Mouse (Mus musculus) forebrain, embryonic 13.5 days (tissue): Measurements from ENCODE around the gene Syn1. TPM values are rescaled to one million over a fixed set of nuclear protein-coding genes. Genes with fewer than 3 reads are reported as not detected.

Experiments
- ATAC-seq: fragments of 200-750 bp; cut with Nextera tagmentation; 2 replicates; pipeline ENCODE4 v1.8.0; 2017
- H3K27ac ChIP-seq: fragments of 300-500 bp; sonication (generic); 2 replicates; pipeline ENCODE4 v1.5.1; 2015; ENCODE audit warnings: inconsistent platforms, mild to moderate bottlenecking, moderate library complexity
- H3K27me3 ChIP-seq: fragments of 300-500 bp; sonication (generic); 2 replicates; pipeline ENCODE4 v1.6.1; 2015; ENCODE audit warnings: mild to moderate bottlenecking, inconsistent platforms
- H3K36me3 ChIP-seq: fragments of 300-500 bp; sonication (generic); 2 replicates; pipeline ENCODE4 v1.6.1; 2015; ENCODE audit warnings: mild to moderate bottlenecking, inconsistent platforms; ENCODE audit not compliant: poor library complexity, severe bottlenecking
- H3K4me1 ChIP-seq: fragments of 300-500 bp; sonication (generic); 2 replicates; pipeline ENCODE4 v1.6.1; 2015; ENCODE audit warnings: inconsistent platforms
- H3K4me2 ChIP-seq: fragments of 300-500 bp; sonication (generic); 2 replicates; pipeline ENCODE4 v1.6.1; 2015; ENCODE audit warnings: inconsistent platforms, mild to moderate bottlenecking, moderate library complexity
- H3K4me3 ChIP-seq: fragments of 300-500 bp; sonication (generic); 2 replicates; pipeline ENCODE4 v1.5.1; 2015; ENCODE audit warnings: mild to moderate bottlenecking, inconsistent platforms
- H3K9ac ChIP-seq: fragments of 300-500 bp; sonication (generic); 2 replicates; pipeline ENCODE4 v1.6.1; 2015; ENCODE audit warnings: mild to moderate bottlenecking, inconsistent platforms
- H3K9me3 ChIP-seq: fragments of 300-500 bp; sonication (generic); replicated peaks from 2 replicates; pipeline ENCODE4 v1.6.1; 2016; ENCODE audit warnings: inconsistent platforms
- WGBS: fragments of 180-500 bp; shearing (Covaris S2); methylation state at CpG from one replicate; pipeline ENCODE4 v1.1.7; 2015; 5-methylcytosine and 5-hydroxymethylcytosine counted together
- microRNA-seq: library from miRNA; unstranded; fragments of <30 nt; microRNA quantifications from one replicate; pipeline ENCODE4, GENCODE M21; 2016
- polyA plus RNA-seq: library from polyadenylated mRNA; unstranded; fragments of >200 nt; fragmentation: Nextera tagmentation; extraction: Ambion mirVana; gene quantifications from 2 replicates; pipeline ENCODE4 v1.2.1, GENCODE M21; 2015

Syn1 gene
- polyA plus RNA-seq, 1 experiment from 2014 or later = 12.2 TPM

- WGBS = 98% methylated on average over 7 of the region's 7 CpGs
- H3K27ac ChIP-seq = no peak overlapping the region
Measured at GRCm38 (mm10) chrX:20853794-20854193, 67.0 kb downstream of the Syn1 start.

DNA sequence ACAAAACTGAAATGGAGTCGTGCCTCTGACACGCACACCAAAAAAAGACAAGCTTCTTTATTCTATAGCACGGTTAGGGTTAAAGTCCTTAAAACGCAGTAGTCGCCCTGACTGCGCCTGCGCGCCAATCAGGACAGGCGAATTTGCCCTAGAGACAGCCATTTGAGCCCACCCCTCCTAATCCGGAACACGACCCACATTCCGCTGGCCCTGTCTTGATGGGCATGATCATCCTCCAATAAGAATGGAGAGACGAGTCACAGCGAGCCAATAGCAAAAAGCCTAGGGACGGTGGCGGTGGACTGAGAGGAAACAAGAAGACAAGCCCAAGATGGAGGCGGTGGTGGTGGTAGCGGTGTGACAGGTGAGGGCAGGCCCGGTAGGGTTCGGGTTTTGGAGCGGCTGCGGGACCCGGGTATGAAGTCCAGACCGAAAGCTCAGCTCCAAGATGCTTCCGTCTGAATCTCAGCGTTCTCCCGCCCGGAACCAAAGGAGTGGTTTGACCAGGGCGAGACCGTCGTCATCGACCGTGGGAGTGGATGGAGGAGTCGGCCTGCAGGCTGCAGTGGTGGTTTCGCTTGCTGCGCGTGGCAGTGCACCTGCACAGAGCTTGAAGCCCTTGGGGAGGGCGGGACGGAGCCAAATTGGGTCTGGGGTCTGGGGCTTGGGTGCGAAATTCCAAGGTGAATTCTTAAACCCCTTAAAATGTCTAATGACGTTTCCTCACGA lies 72.4 kb downstream of the Syn1 start:
- no peaks in the 10 kb centered on the region for H3K9me3 ChIP-seq
- H3K36me3 ChIP-seq = peaks cover 25% of the 10 kb centered on the region
- no peaks in the 10 kb centered on the region for H3K27me3 ChIP-seq
- ATAC-seq = peak; percentile 100
- H3K4me3 ChIP-seq = peak overlapping the region; percentile 61
- peak overlapping the region; percentile 40 for H3K27ac ChIP-seq
- peak overlapping the region; percentile 76 for H3K9ac ChIP-seq
- H3K4me1 ChIP-seq = peaks cover 13% of the 10 kb centered on the region
- H3K4me2 ChIP-seq = peak overlapping the region; percentile 71
- 16% methylated on average over 42 of the region's 42 CpGs for WGBS

More at GRCm38 (mm10) chrX:20853794-20854193, 67.0 kb downstream of the Syn1 start:
- H3K4me2 ChIP-seq = no peak overlapping the region
- no peaks in the 10 kb centered on the region for H3K27me3 ChIP-seq
- no peak for ATAC-seq
- H3K4me1 ChIP-seq = peaks cover 13% of the 10 kb centered on the region
- H3K9ac ChIP-seq = no peak overlapping the region
- peaks cover 47% of the 10 kb centered on the region for H3K36me3 ChIP-seq
- no peak overlapping the region for H3K4me3 ChIP-seq
- H3K9me3 ChIP-seq = no peaks in the 10 kb centered on the region; the same call in 1 of the 2 replicates

DNA sequence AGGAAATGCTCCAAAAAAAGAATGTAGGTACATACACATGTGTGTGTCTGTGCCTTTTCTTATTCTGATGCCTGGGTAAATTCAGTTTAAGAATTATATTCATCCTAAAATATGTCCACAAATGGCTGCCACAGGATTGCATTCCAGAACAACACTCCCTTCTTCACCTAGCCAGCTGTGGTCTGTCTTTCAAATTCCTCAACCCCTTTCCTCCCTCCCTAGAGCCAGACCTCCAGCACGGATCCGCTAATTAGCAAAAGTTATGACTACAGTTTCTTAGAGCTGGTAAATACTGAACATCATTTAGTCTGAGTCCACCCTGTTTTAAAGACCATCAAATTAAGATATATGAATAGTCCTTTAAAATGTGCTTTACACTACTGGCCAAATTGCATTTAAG lies 73.0 kb downstream of the Syn1 start:
- H3K36me3 ChIP-seq = peaks cover 20% of the 10 kb centered on the region
- peak overlapping the region; percentile 61; the same call in 1 of the 2 replicates for H3K4me3 ChIP-seq
- H3K9me3 ChIP-seq = no peaks in the 10 kb centered on the region
- H3K9ac ChIP-seq = no peak overlapping the region
- peak; percentile 31; the same call in 1 of the 2 replicates for ATAC-seq
- H3K4me1 ChIP-seq = peaks cover 13% of the 10 kb centered on the region
- peak overlapping the region; percentile 35; the same call in 1 of the 2 replicates for H3K27ac ChIP-seq
- H3K4me2 ChIP-seq = peak overlapping the region; percentile 45
- no peaks in the 10 kb centered on the region for H3K27me3 ChIP-seq
- 23% methylated on average over 2 of the region's 2 CpGs for WGBS

- Histone ChIP-seq H3K4me2 (no peak overlapping the region), H3K36me3 (peaks cover 20% of the 10 kb centered on the region), H3K27ac (no peak overlapping the region), H3K9ac (no peak overlapping the region), H3K4me3 (no peak overlapping the region), H3K9me3 (no peaks in the 10 kb centered on the region), H3K4me1 (peaks cover 13% of the 10 kb centered on the region), H3K27me3 (no peaks in the 10 kb centered on the region)
- no peak for ATAC-seq
- 91% methylated on average over 3 of the region's 3 CpGs for WGBS
Measured at GRCm38 (mm10) chrX:20847232-20847631, 73.6 kb downstream of the Syn1 start.

GRCm38 (mm10) chrX:20828934-20829333 lies 91.9 kb downstream of the Syn1 start:
- 44% methylated on average over 5 of the region's 5 CpGs for WGBS
- no peaks in the 10 kb centered on the region for H3K9me3 ChIP-seq
- H3K36me3 ChIP-seq = no peaks in the 10 kb centered on the region
- no peak overlapping the region for H3K4me3 ChIP-seq
- H3K4me2 ChIP-seq = no peak overlapping the region
- 0 out of 2 replicates have a peak, but pooled peaks have one; percentile 55 for ATAC-seq
- H3K9ac ChIP-seq = no peak overlapping the region
- H3K4me1 ChIP-seq = no peaks in the 10 kb centered on the region
- no peak overlapping the region for H3K27ac ChIP-seq
- H3K27me3 ChIP-seq = no peaks in the 10 kb centered on the region

DNA sequence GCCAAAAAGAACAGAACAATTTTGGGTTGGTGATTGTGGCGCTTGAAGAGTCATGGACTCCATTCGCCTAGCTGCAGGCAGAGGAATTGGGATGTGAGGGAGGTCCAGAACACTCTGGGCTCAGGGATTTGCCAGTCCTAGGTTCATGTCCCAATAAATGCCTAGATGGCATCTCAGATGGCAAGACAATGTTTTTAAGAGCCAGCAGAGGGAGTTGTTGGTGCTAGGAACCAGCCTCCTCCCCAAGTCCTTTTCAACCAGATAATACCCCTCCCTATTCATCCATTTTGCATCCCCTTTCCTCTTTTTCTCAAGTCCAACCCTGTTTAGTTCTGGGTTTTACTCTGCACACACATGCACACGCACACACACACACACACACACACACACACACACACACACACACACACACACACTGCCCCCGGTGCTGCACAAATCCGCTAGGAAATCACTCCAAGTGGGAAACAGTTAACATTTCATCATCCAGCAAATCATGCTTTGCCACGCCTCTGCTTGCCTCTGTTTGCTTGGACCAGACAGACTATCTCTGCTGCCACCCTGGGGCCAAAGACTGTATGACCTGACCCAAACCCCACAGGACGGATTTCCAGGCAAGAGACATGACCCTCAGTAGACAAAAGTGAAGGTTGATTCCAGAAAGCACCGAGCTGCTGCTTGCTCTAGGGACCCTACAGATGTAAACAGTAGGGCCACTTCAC lies 100.9 kb downstream of the Syn1 start:
- Histone ChIP-seq H3K4me2 (peak overlapping the region; percentile 52), H3K4me1 (0 out of 2 replicates have a peak, but pooled peaks cover 7% of the 10 kb centered on the region), H3K36me3 (no peaks in the 10 kb centered on the region), H3K4me3 (peak overlapping the region; percentile 17; the same call in 1 of the 2 replicates), H3K27ac (peak overlapping the region; percentile 48; the same call in 1 of the 2 replicates), H3K9ac (0 out of 2 replicates have a peak overlapping the region, but pooled peaks have one; percentile 40), H3K9me3 (no peaks in the 10 kb centered on the region), H3K27me3 (no peaks in the 10 kb centered on the region)
- ATAC-seq = peak; percentile 23
- WGBS = 51% methylated on average over 8 of the region's 8 CpGs

- 0 out of 2 replicates have a peak, but pooled peaks cover 7% of the 10 kb centered on the region for H3K4me1 ChIP-seq
- no peaks in the 10 kb centered on the region for H3K36me3 ChIP-seq
- peak overlapping the region; percentile 52 for H3K4me2 ChIP-seq
- peak overlapping the region; percentile 17; the same call in 1 of the 2 replicates for H3K4me3 ChIP-seq
- H3K27me3 ChIP-seq = no peaks in the 10 kb centered on the region
- 0 out of 2 replicates have a peak overlapping the region, but pooled peaks have one; percentile 40 for H3K9ac ChIP-seq
- 19% methylated on average over 18 of the region's 19 CpGs for WGBS
- ATAC-seq = peak; percentile 94
- H3K9me3 ChIP-seq = no peaks in the 10 kb centered on the region
- peak overlapping the region; percentile 48; the same call in 1 of the 2 replicates for H3K27ac ChIP-seq
Measured at GRCm38 (mm10) chrX:20819204-20819628, 101.6 kb downstream of the Syn1 start.

GRCm38 (mm10) chrX:20816974-20817373 lies 103.8 kb downstream of the Syn1 start:
- 66% methylated on average over 6 of the region's 6 CpGs for WGBS
- ATAC-seq = no peak
- H3K27ac ChIP-seq = no peak overlapping the region

More at GRCm38 (mm10) chrX:20816974-20817373, 103.8 kb downstream of the Syn1 start:
- no peaks in the 10 kb centered on the region for H3K9me3 ChIP-seq
- H3K27me3 ChIP-seq = no peaks in the 10 kb centered on the region
- no peaks in the 10 kb centered on the region for H3K36me3 ChIP-seq
- H3K4me3 ChIP-seq = no peak overlapping the region
- H3K4me2 ChIP-seq = no peak overlapping the region
- H3K9ac ChIP-seq = no peak overlapping the region
- H3K4me1 ChIP-seq = 0 out of 2 replicates have a peak, but pooled peaks cover 7% of the 10 kb centered on the region

Small RNAs within 50 kb of the gene (microRNA-seq; reads per million reads assigned to microRNA genes)
- not detected for gene Gm24824
- gene Mir5617 = not detected

Other genes with a start within 250 kb of the Syn1 start
- gene Cdk16, start 233.1 kb downstream of the Syn1 start, polyA plus RNA-seq = 101 and 106 TPM in 2 replicates
- 69.6 and 76.4 TPM in 2 replicates for gene Usp11, start 217.1 kb downstream of the Syn1 start, polyA plus RNA-seq
- 167 and 187 TPM in 2 replicates for gene Araf, start 123.2 kb downstream of the Syn1 start, polyA plus RNA-seq
- gene Timp1, start 50.8 kb downstream of the Syn1 start, polyA plus RNA-seq = 2.2 and 4.4 TPM in 2 replicates
- 4.5 and 5.6 TPM in 2 replicates for gene Cfp, start 10.6 kb upstream of the Syn1 start, polyA plus RNA-seq
- gene Elk1, start 29.6 kb upstream of the Syn1 start, polyA plus RNA-seq = 20.0 TPM in 2 replicates
- gene Uxt, start 41.0 kb upstream of the Syn1 start, polyA plus RNA-seq = 62.2 and 65.8 TPM in 2 replicates
- gene Zfp182, start 141.3 kb upstream of the Syn1 start, polyA plus RNA-seq = 8.7 and 9.5 TPM in 2 replicates
- not detected in 2 replicates for gene Spaca5, start 147.4 kb upstream of the Syn1 start, polyA plus RNA-seq
- 3.1 and 3.2 TPM in 2 replicates for gene Zfp300, start 168.5 kb upstream of the Syn1 start, polyA plus RNA-seq
- gene Ssxa1, start 194.8 kb upstream of the Syn1 start, polyA plus RNA-seq = not detected in 2 replicates